Mouse (Mus musculus): ENCODE results near the gene C1rl.
"Not testable (repeated sequence)": the region's sequence is repeated elsewhere in the genome, so short reads cannot be mapped to it uniquely, and the experiment has no call there.

The C1rl gene

GRCm38 (mm10) chr6:124472801-124473200 is 20.1 kb upstream of the C1rl start:
- DNase-seq (ENCODE audit: low spot score in 2 of 2) = peak in 1 of 2 experiments; percentile 40

- DNase-seq (ENCODE audit: low spot score in 2 of 2) = no peak
These were observed 18.3 kb upstream of the C1rl start for GRCm38 (mm10) chr6:124474621-124475020.

- DNase-seq (ENCODE audit: low spot score in 2 of 2) = not testable (repeated sequence)
These were observed 17.4 kb upstream of the C1rl start for GRCm38 (mm10) chr6:124475335-124476075.

GRCm38 (mm10) chr6:124476216-124476615 is 16.7 kb upstream of the C1rl start:
- DNase-seq (ENCODE audit: low spot score in 2 of 2) = no peak

GRCm38 (mm10) chr6:124476796-124477195 is 16.1 kb upstream of the C1rl start:
- no peak for DNase-seq (ENCODE audit: low spot score in 2 of 2)

GRCm38 (mm10) chr6:124477221-124477655 is 15.7 kb upstream of the C1rl start:
- DNase-seq (ENCODE audit: low spot score in 2 of 2) = no peak

GRCm38 (mm10) chr6:124477922-124478651 is 14.8 kb upstream of the C1rl start:
- DNase-seq (ENCODE audit: low spot score in 2 of 2) = no peak

- DNase-seq (ENCODE audit: low spot score in 2 of 2) = no peak
These were observed 13.9 kb upstream of the C1rl start for GRCm38 (mm10) chr6:124478874-124479572.

- DNase-seq (ENCODE audit: low spot score in 2 of 2) = no peak
These were observed 13.4 kb upstream of the C1rl start for GRCm38 (mm10) chr6:124479573-124479930.

- DNase-seq (ENCODE audit: low spot score in 2 of 2) = peak in 1 of 2 experiments; percentile 42
These were observed 12.6 kb upstream of the C1rl start for GRCm38 (mm10) chr6:124480295-124480694.

- DNase-seq (ENCODE audit: low spot score in 2 of 2) = peak; percentile 59 to 72
These were observed 11.3 kb upstream of the C1rl start for GRCm38 (mm10) chr6:124481571-124481970.

- DNase-seq (ENCODE audit: low spot score in 2 of 2) = not testable (repeated sequence)
These were observed 9.1 kb upstream of the C1rl start for GRCm38 (mm10) chr6:124483831-124484230.

GRCm38 (mm10) chr6:124484851-124485250 is 8.1 kb upstream of the C1rl start:
- DNase-seq (ENCODE audit: low spot score in 2 of 2) = no peak

GRCm38 (mm10) chr6:124485414-124486144 is 7.3 kb upstream of the C1rl start:
- DNase-seq (ENCODE audit: low spot score in 2 of 2) = no peak

GRCm38 (mm10) chr6:124487509-124487908 is 5.4 kb upstream of the C1rl start:
- no peak for DNase-seq (ENCODE audit: low spot score in 2 of 2)

- no peak for DNase-seq (ENCODE audit: low spot score in 2 of 2)
These were observed 4.0 kb upstream of the C1rl start for GRCm38 (mm10) chr6:124488952-124489351.

GRCm38 (mm10) chr6:124491427-124491826 is 1.5 kb upstream of the C1rl start:
- no peak for DNase-seq (ENCODE audit: low spot score in 2 of 2)

GRCm38 (mm10) chr6:124493886-124494285 is 973 bp downstream of the C1rl start:
- DNase-seq (ENCODE audit: low spot score in 2 of 2) = no peak

GRCm38 (mm10) chr6:124496054-124496453 is 3.1 kb downstream of the C1rl start:
- DNase-seq (ENCODE audit: low spot score in 2 of 2) = no peak

GRCm38 (mm10) chr6:124499914-124500566 is 7.1 kb downstream of the C1rl start:
- DNase-seq (ENCODE audit: low spot score in 2 of 2) = no peak

- no peak for DNase-seq (ENCODE audit: low spot score in 2 of 2)
These were observed 8.6 kb downstream of the C1rl start for GRCm38 (mm10) chr6:124501473-124501872.

Measured in right cerebral cortex, adult 2 months (tissue).